Mouse (Mus musculus): Measurements from ENCODE around the gene Psen2.

GRCm38 (mm10) chr1:180274725-180275308 is 11.6 kb upstream of the Psen2 start:
- TF ChIP-seq CTCF (IDR thresholded peaks at IDR 0.05) (no peak), EP300 (IDR thresholded peaks at IDR 0.05) (peak; percentile 81)

All from lung, postnatal 0 days (tissue).